Comparison of ENCODE assay signal across 16 mouse cellular contexts in genomic region chr16:11626004-11626481, GRCm38 (mm10).
DNase-seq lines count a peak whose midpoint lies in the region; ATAC-seq and TF ChIP-seq lines count a peak whose summit lies in the region.
"Had no signal": no experiment of that assay in that cellular context is flagged by ENCODE, and none has a peak within 500 bp of the region (broad histone marks: within the 10 kb centered on the region; RNA-seq: fewer than 3 reads in every experiment).

No protein-coding gene starts in this region.

- TF ChIP-seq POLR2A in olfactory bulb, adult 2 months (IDR thresholded peaks at IDR 0.05; ENCODE audit: insufficient read depth, low read depth, low read length) = no peak

- no peaks in the 10 kb centered on the region for H3K9me3 ChIP-seq in forebrain, embryonic 14.5 days (replicated peaks; ENCODE audit: control insufficient read depth, low read length)
- H3K9me3 ChIP-seq in forebrain, embryonic 10.5 days = no peaks in the 10 kb centered on the region
- no peaks in the 10 kb centered on the region for H3K9me3 ChIP-seq in neural tube, embryonic 14.5 days (ENCODE audit: control insufficient read depth, low read length)
- H3K9me3 ChIP-seq: heart, embryonic 13.5 days had no signal

- H3K9ac ChIP-seq in forebrain, embryonic 14.5 days (ENCODE audit: low read length) = no peak overlapping the region
- no peak overlapping the region for H3K9ac ChIP-seq in neural tube, embryonic 14.5 days (replicated peaks; ENCODE audit: low read depth, low read length)
- H3K9ac ChIP-seq: heart, embryonic 13.5 days had no signal

- H3K4me1 ChIP-seq in forebrain, embryonic 14.5 days (ENCODE audit: control insufficient read depth, insufficient read depth, low read length) = no peaks in the 10 kb centered on the region
- H3K4me1 ChIP-seq in forebrain, embryonic 10.5 days = peaks cover 11% of the 10 kb centered on the region
- H3K4me1 ChIP-seq in neural tube, embryonic 14.5 days (ENCODE audit: control insufficient read depth, insufficient read depth, low read length) = no peaks in the 10 kb centered on the region
- peaks cover 4% of the 10 kb centered on the region; the same call in 1 of the 2 replicates for H3K4me1 ChIP-seq in olfactory bulb, adult 2 months (ENCODE audit: control insufficient read depth, insufficient read depth, low read length)

- no peak for ATAC-seq in forebrain, embryonic 14.5 days
- ATAC-seq in neural tube, embryonic 14.5 days (ENCODE audit: low read depth) = peak; percentile 11; the same call in 1 of the 2 replicates

- no peak for TF ChIP-seq CTCF in layer of hippocampus, adult 2 months (conservative IDR thresholded peaks at IDR 0.05)
- TF ChIP-seq CTCF in olfactory bulb, adult 2 months (IDR thresholded peaks at IDR 0.05; ENCODE audit: insufficient read depth, low read depth, low read length) = no peak

- peak; percentile 25 for DNase-seq in forebrain, embryonic 14.5 days (ENCODE audit: low spot score)
- no peak for DNase-seq in forebrain, embryonic 10.5 days (ENCODE audit: extremely low spot score, low spot score)
- DNase-seq in layer of hippocampus, adult 2 months (ENCODE audit: low spot score in 2 of 2) = peak in 1 of 2 experiments; percentile 60
- DNase-seq in layer of hippocampus, postnatal 25 days (ENCODE audit: extremely low spot score in 1 of 2, low spot score in 1 of 2) = no peak
- no peak for DNase-seq in neural tube, embryonic 10.5 days (ENCODE audit: extremely low spot score, low spot score)
- DNase-seq in urinary bladder, postnatal 36 days (ENCODE audit: low spot score in 2 of 2) = no peak
- DNase-seq: cerebellum, postnatal 14 days; gastrocnemius, postnatal 14 days; kidney, adult 18-20 months; kidney, postnatal 4 days; lung, adult 2 months; thymus, postnatal 36 days had no signal

- WGBS in forebrain, embryonic 14.5 days = 13% methylated on average over 1 of the region's 1 CpGs
- 32% methylated on average over 1 of the region's 1 CpGs for WGBS in forebrain, embryonic 10.5 days
- 8% methylated on average over 1 of the region's 1 CpGs for WGBS in neural tube, embryonic 14.5 days
- WGBS in olfactory bulb, adult 2 months = 68% methylated on average over 1 of the region's 1 CpGs

- no peaks in the 10 kb centered on the region for H3K27me3 ChIP-seq in forebrain, embryonic 14.5 days (replicated peaks; ENCODE audit: control insufficient read depth, insufficient read depth, low read length)
- H3K27me3 ChIP-seq in forebrain, embryonic 10.5 days (ENCODE audit: poor library complexity, severe bottlenecking) = no peaks in the 10 kb centered on the region
- no peaks in the 10 kb centered on the region for H3K27me3 ChIP-seq in neural tube, embryonic 14.5 days (ENCODE audit: control insufficient read depth, insufficient read depth, low read length)
- H3K27me3 ChIP-seq: heart, embryonic 13.5 days had no signal

- no peak overlapping the region for H3K27ac ChIP-seq in forebrain, embryonic 14.5 days (ENCODE audit: low read depth, low read length)
- H3K27ac ChIP-seq in forebrain, embryonic 10.5 days = no peak overlapping the region
- H3K27ac ChIP-seq in layer of hippocampus, adult 2 months = peak overlapping the region; percentile 76
- H3K27ac ChIP-seq in neural tube, embryonic 14.5 days (ENCODE audit: low read depth, low read length) = no peak overlapping the region
- H3K27ac ChIP-seq in olfactory bulb, adult 2 months (ENCODE audit: insufficient read depth, low read depth, low read length) = 0 out of 2 replicates have a peak overlapping the region, but pooled peaks have one; percentile 50
- H3K27ac ChIP-seq: heart, embryonic 13.5 days had no signal

- no peaks in the 10 kb centered on the region for H3K36me3 ChIP-seq in forebrain, embryonic 14.5 days (ENCODE audit: control insufficient read depth, insufficient read depth, low read length)
- no peaks in the 10 kb centered on the region for H3K36me3 ChIP-seq in forebrain, embryonic 10.5 days (replicated peaks)
- no peaks in the 10 kb centered on the region for H3K36me3 ChIP-seq in neural tube, embryonic 14.5 days (ENCODE audit: control insufficient read depth, insufficient read depth, low read length)
- H3K36me3 ChIP-seq: heart, embryonic 13.5 days had no signal

- no peak overlapping the region for H3K4me2 ChIP-seq in forebrain, embryonic 14.5 days (ENCODE audit: low read length)
- H3K4me2 ChIP-seq in neural tube, embryonic 14.5 days (ENCODE audit: low read depth, low read length) = no peak overlapping the region
- H3K4me2 ChIP-seq: heart, embryonic 13.5 days had no signal

- H3K4me3 ChIP-seq in forebrain, embryonic 14.5 days (ENCODE audit: low read depth, low read length) = no peak overlapping the region
- H3K4me3 ChIP-seq in forebrain, embryonic 10.5 days = no peak overlapping the region
- no peak overlapping the region for H3K4me3 ChIP-seq in layer of hippocampus, adult 2 months
- H3K4me3 ChIP-seq in neural tube, embryonic 14.5 days (ENCODE audit: low read depth, low read length) = no peak overlapping the region
- H3K4me3 ChIP-seq in olfactory bulb, adult 2 months (ENCODE audit: insufficient read depth, low read depth, low read length) = no peak overlapping the region
- H3K4me3 ChIP-seq: heart, embryonic 13.5 days; myocyte had no signal

Comparison
In these comparisons a context has a peak if more than half of its experiments do, and no peak if none do; other contexts are left out.
1. H3K27ac ChIP-seq: peak in layer of hippocampus, adult 2 months (single experiment) and olfactory bulb, adult 2 months (single experiment); none in forebrain, embryonic 14.5 days (single experiment), forebrain, embryonic 10.5 days (single experiment) and neural tube, embryonic 14.5 days (single experiment).